Mouse (Mus musculus) G1E (cell line): ENCODE results near the gene Mettl5. TPM values are rescaled to one million over a fixed set of nuclear protein-coding genes. Genes with fewer than 3 reads are reported as not detected.

Experiments
- ATAC-seq: 2 replicates; pipeline ENCODE4 v1.8.0; 2016; ENCODE audit warnings: mild to moderate bottlenecking; ENCODE audit not compliant: insufficient number of reproducible peaks, poor library complexity, low FRiP score, severe bottlenecking; ENCODE audit errors: extremely low read depth
- DNase-seq: peaks from one replicate; pipeline ENCODE4 v3.0.0; 2012; ENCODE audit warnings: low spot score
- H3K27me3 ChIP-seq: 2 replicates; pipeline ENCODE4 v1.6.1; 2012; ENCODE audit warnings: mild to moderate bottlenecking, low read length, inconsistent platforms; ENCODE audit not compliant: insufficient read depth
- H3K36me3 ChIP-seq: replicated peaks from 2 replicates; pipeline ENCODE3; 2012; ENCODE audit warnings: mild to moderate bottlenecking, inconsistent platforms
- H3K4me1 ChIP-seq: 2 replicates; pipeline ENCODE4 v1.6.1; 2012; ENCODE audit warnings: low read depth, low read length, inconsistent platforms, mixed read lengths; ENCODE audit not compliant: insufficient read depth
- H3K4me3 ChIP-seq: 2 replicates; pipeline ENCODE4 v1.5.1; 2012; ENCODE audit warnings: low read depth, mild to moderate bottlenecking, inconsistent platforms, low read length, moderate library complexity, mixed read lengths
- H3K9me3 ChIP-seq: replicated peaks from 2 replicates; pipeline ENCODE4 v1.6.1; 2012; ENCODE audit warnings: inconsistent platforms
- CTCF ChIP-seq: IDR thresholded peaks from 2 replicates; pipeline ENCODE4 v1.5.1; 2012; ENCODE audit warnings: low read depth, low read length, inconsistent platforms, mixed read lengths
- GATA1 ChIP-seq: IDR thresholded peaks from 2 replicates; pipeline ENCODE4 v1.6.1; 2012; ENCODE audit warnings: borderline replicate concordance, low read length, inconsistent platforms, mixed read lengths
- GATA2 ChIP-seq: IDR thresholded peaks from 2 replicates; pipeline ENCODE4 v1.6.1; 2012; ENCODE audit warnings: low read depth, low read length, inconsistent platforms, borderline replicate concordance
- POLR2AphosphoS5 ChIP-seq: IDR thresholded peaks from 2 replicates; pipeline ENCODE4 v1.6.1; 2012; ENCODE audit warnings: low read depth, low read length, inconsistent platforms; ENCODE audit not compliant: insufficient replicate concordance
- TAL1 ChIP-seq: conservative IDR thresholded peaks from 2 replicates; pipeline ENCODE4 v1.6.1; 2012; ENCODE audit warnings: low read depth, low read length, inconsistent platforms, mixed read lengths
- polyA plus RNA-seq: library from polyadenylated mRNA; stranded (reverse); fragments of >175 nt; gene quantifications from 2 replicates; pipeline ENCODE4 v1.2.3, GENCODE M21; 2012
- total RNA-seq, 2 experiments: library from RNA; stranded (forward) in 1 of 2; stranded (reverse) in 1 of 2; fragments of 200-1000 nt in 1 of 2; fragments of >200 nt in 1 of 2; fragmentation: Nextera tagmentation in 1 of 2; gene quantifications; 2 replicates each; pipeline ENCODE4 v1.2.3; 2014 to 2017

The Mettl5 gene
- total and polyA plus RNA-seq, 3 experiments: 28.1 to 76.4 (median 36.9) TPM

GRCm38 (mm10) chr2:69840261-69840660, 45.2 kb downstream of the Mettl5 start:
- no peak for DNase-seq

DNA sequence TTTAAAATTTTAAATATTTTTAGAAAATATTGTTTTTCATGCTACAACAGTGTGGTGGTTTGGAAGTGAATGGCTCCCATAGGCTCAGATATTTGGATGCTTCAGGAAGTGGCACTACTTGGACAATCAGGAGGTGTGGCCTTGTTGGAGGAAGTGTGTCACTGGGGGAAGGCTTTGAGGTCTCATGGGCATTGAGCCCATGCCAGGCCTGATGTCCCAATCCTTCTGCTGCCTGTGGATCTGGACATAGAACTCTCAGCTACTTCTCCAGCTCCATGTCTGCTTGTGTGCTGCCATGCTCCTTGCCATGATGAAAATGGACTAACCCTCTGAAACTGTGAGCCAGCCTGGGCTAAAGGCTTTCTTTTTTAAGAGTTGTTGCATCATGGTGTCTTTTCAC, 46.7 kb downstream of the Mettl5 start:
- no peak for DNase-seq
- ATAC-seq: no peak
- Histone ChIP-seq H3K4me3 (no peak overlapping the region), H3K27me3 (peaks cover 2% of the 10 kb centered on the region; the same call in 1 of the 2 replicates), H3K9me3 (no peaks in the 10 kb centered on the region), H3K36me3 (peaks cover 45% of the 10 kb centered on the region), H3K4me1 (no peaks in the 10 kb centered on the region)
- TF ChIP-seq POLR2AphosphoS5 (no peak), GATA2 (no peak), TAL1 (no peak), GATA1 (no peak), CTCF (no peak)

More at GRCm38 (mm10) chr2:69840261-69840660, 45.2 kb downstream of the Mettl5 start:
- Histone ChIP-seq H3K4me3 (no peak overlapping the region), H3K27me3 (peaks cover 2% of the 10 kb centered on the region; the same call in 1 of the 2 replicates), H3K9me3 (no peaks in the 10 kb centered on the region), H3K36me3 (peaks cover 30% of the 10 kb centered on the region), H3K4me1 (no peaks in the 10 kb centered on the region)
- ATAC-seq: no peak
- no peak for TF ChIP-seq GATA2
- no peak for TF ChIP-seq TAL1
- TF ChIP-seq CTCF: no peak
- no peak for TF ChIP-seq POLR2AphosphoS5
- TF ChIP-seq GATA1: no peak

DNA sequence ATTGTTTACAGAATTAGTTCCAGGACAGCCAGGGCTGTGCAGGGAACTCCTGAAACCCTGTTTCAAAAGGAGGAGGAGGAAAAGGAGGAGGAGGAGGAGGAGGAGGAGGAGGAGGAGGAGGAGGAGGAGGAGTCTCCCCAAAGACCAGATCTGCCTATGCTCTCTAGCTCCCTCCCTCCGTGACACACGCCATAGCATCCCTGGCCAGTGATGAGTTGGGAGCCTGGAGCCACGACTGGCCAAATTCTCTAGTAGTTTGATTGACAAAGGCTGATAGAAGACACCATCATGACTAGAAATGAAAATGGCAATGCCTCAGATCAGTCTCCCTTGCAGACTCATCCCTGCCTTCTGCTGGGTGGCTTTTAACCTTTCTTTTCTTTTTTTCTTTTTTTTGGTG, 47.4 kb downstream of the Mettl5 start:
- DNase-seq: no peak
- ATAC-seq: no peak
- H3K27me3 ChIP-seq: no peaks in the 10 kb centered on the region
- no peaks in the 10 kb centered on the region for H3K4me1 ChIP-seq
- no peak for TF ChIP-seq GATA1
- no peak for TF ChIP-seq TAL1
- TF ChIP-seq GATA2: no peak
- TF ChIP-seq CTCF: no peak
- no peak for TF ChIP-seq POLR2AphosphoS5
- H3K36me3 ChIP-seq: peaks cover 52% of the 10 kb centered on the region
- no peak overlapping the region for H3K4me3 ChIP-seq
- H3K9me3 ChIP-seq: no peaks in the 10 kb centered on the region

GRCm38 (mm10) chr2:69837244-69837967, 48.0 kb downstream of the Mettl5 start:
- Histone ChIP-seq H3K27me3 (no peaks in the 10 kb centered on the region), H3K36me3 (peaks cover 58% of the 10 kb centered on the region), H3K9me3 (no peaks in the 10 kb centered on the region), H3K4me3 (no peak overlapping the region), H3K4me1 (0 out of 2 replicates have a peak, but pooled peaks cover 1% of the 10 kb centered on the region)
- ATAC-seq (no peak), DNase-seq (no peak)
- no peak for TF ChIP-seq CTCF
- no peak for TF ChIP-seq POLR2AphosphoS5
- no peak for TF ChIP-seq TAL1
- no peak for TF ChIP-seq GATA1
- TF ChIP-seq GATA2: no peak

GRCm38 (mm10) chr2:69830116-69830515, 55.3 kb downstream of the Mettl5 start:
- H3K4me3 ChIP-seq: no peak overlapping the region
- TF ChIP-seq GATA1 (no peak), POLR2AphosphoS5 (no peak), CTCF (no peak), GATA2 (no peak), TAL1 (no peak)
- peaks cover 22% of the 10 kb centered on the region for H3K4me1 ChIP-seq
- peaks cover 82% of the 10 kb centered on the region for H3K36me3 ChIP-seq
- no peaks in the 10 kb centered on the region for H3K27me3 ChIP-seq
- no peaks in the 10 kb centered on the region for H3K9me3 ChIP-seq
- ATAC-seq: no peak
- DNase-seq: no peak

GRCm38 (mm10) chr2:69829680-69830079, 55.7 kb downstream of the Mettl5 start:
- no peak for ATAC-seq

More at GRCm38 (mm10) chr2:69829680-69830079, 55.7 kb downstream of the Mettl5 start:
- H3K36me3 ChIP-seq: peaks cover 82% of the 10 kb centered on the region
- peaks cover 27% of the 10 kb centered on the region for H3K4me1 ChIP-seq
- no peaks in the 10 kb centered on the region for H3K9me3 ChIP-seq
- H3K27me3 ChIP-seq: no peaks in the 10 kb centered on the region
- no peak for TF ChIP-seq CTCF
- DNase-seq: no peak
- H3K4me3 ChIP-seq: no peak overlapping the region
